Mouse (Mus musculus): ENCODE data around the gene Stat6. TPM values are rescaled to one million over a fixed set of nuclear protein-coding genes. Genes with fewer than 3 reads are reported as not detected.
A peak's percentile ranks its signal among the peaks of the same experiment; 100 is the strongest.

Gene Stat6
- polyA plus RNA-seq, 1 experiment from 2014 or later = 6.8 TPM

- H3K9me3 ChIP-seq (ENCODE audit: control insufficient read depth, low read length) = no peaks in the 10 kb centered on the region
- H3K27me3 ChIP-seq (ENCODE audit: control insufficient read depth, insufficient read depth, low read length) = peaks cover 73% of the 10 kb centered on the region
- peak overlapping the region; percentile 12 for H3K4me3 ChIP-seq (ENCODE audit: low read depth, low read length)
- 13% methylated on average over 16 of the region's 16 CpGs for WGBS
- H3K4me1 ChIP-seq (ENCODE audit: control insufficient read depth, insufficient read depth, low read length) = peaks cover 27% of the 10 kb centered on the region
- no peak for DNase-seq (ENCODE audit: low spot score)
- no peak overlapping the region for H3K9ac ChIP-seq (ENCODE audit: low read length)
- no peaks in the 10 kb centered on the region for H3K36me3 ChIP-seq (ENCODE audit: control insufficient read depth, insufficient read depth, low read length)
- ATAC-seq (ENCODE audit: insufficient read depth, low FRiP score, low TSS enrichment) = no peak
- no peak overlapping the region; the same call in 1 of the 2 replicates for H3K4me2 ChIP-seq (ENCODE audit: low read depth)
- no peak overlapping the region for H3K27ac ChIP-seq (ENCODE audit: low read depth, low read length)
Measured at GRCm38 (mm10) chr10:127664166-127664565, 21.4 kb downstream of the Stat6 start.

- Histone ChIP-seq H3K9ac (ENCODE audit: low read length) (no peak overlapping the region), H3K4me1 (ENCODE audit: control insufficient read depth, insufficient read depth, low read length) (peaks cover 27% of the 10 kb centered on the region), H3K4me2 (ENCODE audit: low read depth) (peak overlapping the region; percentile 81; the same call in 1 of the 2 replicates), H3K4me3 (ENCODE audit: low read depth, low read length) (0 out of 2 replicates have a peak overlapping the region, but pooled peaks have one; percentile 62), H3K9me3 (ENCODE audit: control insufficient read depth, low read length) (no peaks in the 10 kb centered on the region), H3K27me3 (ENCODE audit: control insufficient read depth, insufficient read depth, low read length) (peaks cover 73% of the 10 kb centered on the region), H3K36me3 (ENCODE audit: control insufficient read depth, insufficient read depth, low read length) (no peaks in the 10 kb centered on the region), H3K27ac (ENCODE audit: low read depth, low read length) (no peak overlapping the region)
- 7% methylated on average over 13 of the region's 13 CpGs for WGBS
- DNase-seq (ENCODE audit: low spot score) (no peak), ATAC-seq (ENCODE audit: insufficient read depth, low FRiP score, low TSS enrichment) (no peak)
Measured at GRCm38 (mm10) chr10:127664891-127665290, 22.1 kb downstream of the Stat6 start.

- WGBS = 2% methylated on average over 14 of the region's 14 CpGs
- Histone ChIP-seq H3K4me2 (ENCODE audit: low read depth) (peak overlapping the region; percentile 81), H3K36me3 (ENCODE audit: control insufficient read depth, insufficient read depth, low read length) (no peaks in the 10 kb centered on the region), H3K4me3 (ENCODE audit: low read depth, low read length) (peak overlapping the region; percentile 62), H3K9ac (ENCODE audit: low read length) (peak overlapping the region; percentile 58), H3K27me3 (ENCODE audit: control insufficient read depth, insufficient read depth, low read length) (peaks cover 71% of the 10 kb centered on the region), H3K4me1 (ENCODE audit: control insufficient read depth, insufficient read depth, low read length) (peaks cover 27% of the 10 kb centered on the region), H3K27ac (ENCODE audit: low read depth, low read length) (no peak overlapping the region), H3K9me3 (ENCODE audit: control insufficient read depth, low read length) (no peaks in the 10 kb centered on the region)
- no peak for ATAC-seq (ENCODE audit: insufficient read depth, low FRiP score, low TSS enrichment)
- peak; percentile 41 for DNase-seq (ENCODE audit: low spot score)
Measured at GRCm38 (mm10) chr10:127665366-127666181, 22.8 kb downstream of the Stat6 start.

GRCm38 (mm10) chr10:127666501-127667268, 23.9 kb downstream of the Stat6 start, which contains the start of gene Nemp1:
Gene Nemp1, plus strand, starts transcription at chr10:127666901.
- peak within 1 kb of the TSS; percentile 81 for H3K4me2 ChIP-seq (ENCODE audit: low read depth)
- H3K36me3 ChIP-seq (ENCODE audit: control insufficient read depth, insufficient read depth, low read length) = no peaks in the 10 kb centered on the region
- under 1% methylated on average over 59 of the region's 73 CpGs for WGBS
- peak within 1 kb of the TSS; percentile 88 for H3K27ac ChIP-seq (ENCODE audit: low read depth, low read length)
- H3K4me1 ChIP-seq (ENCODE audit: control insufficient read depth, insufficient read depth, low read length) = peaks cover 26% of the 10 kb centered on the region
- H3K4me3 ChIP-seq (ENCODE audit: low read depth, low read length) = peak within 1 kb of the TSS; percentile 62
- peak; percentile 48; the same call in 1 of the 2 replicates for ATAC-seq (ENCODE audit: insufficient read depth, low FRiP score, low TSS enrichment)
- peak; percentile 71 for DNase-seq (ENCODE audit: low spot score)
- H3K9ac ChIP-seq (ENCODE audit: low read length) = peak within 1 kb of the TSS; percentile 64
- H3K9me3 ChIP-seq (ENCODE audit: control insufficient read depth, low read length) = no peaks in the 10 kb centered on the region
- peaks cover 61% of the 10 kb centered on the region for H3K27me3 ChIP-seq (ENCODE audit: control insufficient read depth, insufficient read depth, low read length)

- peak overlapping the region; percentile 81 for H3K4me2 ChIP-seq (ENCODE audit: low read depth)
- peak overlapping the region; percentile 64 for H3K9ac ChIP-seq (ENCODE audit: low read length)
- DNase-seq (ENCODE audit: low spot score) = peak; percentile 81
- H3K9me3 ChIP-seq (ENCODE audit: control insufficient read depth, low read length) = no peaks in the 10 kb centered on the region
- peaks cover 24% of the 10 kb centered on the region for H3K4me1 ChIP-seq (ENCODE audit: control insufficient read depth, insufficient read depth, low read length)
- no peaks in the 10 kb centered on the region for H3K36me3 ChIP-seq (ENCODE audit: control insufficient read depth, insufficient read depth, low read length)
- peak overlapping the region; percentile 62 for H3K4me3 ChIP-seq (ENCODE audit: low read depth, low read length)
- ATAC-seq (ENCODE audit: insufficient read depth, low FRiP score, low TSS enrichment) = peak; percentile 39; the same call in 1 of the 2 replicates
- 2% methylated on average over 35 of the region's 35 CpGs for WGBS
- peaks cover 53% of the 10 kb centered on the region for H3K27me3 ChIP-seq (ENCODE audit: control insufficient read depth, insufficient read depth, low read length)
- H3K27ac ChIP-seq (ENCODE audit: low read depth, low read length) = peak overlapping the region; percentile 88
Measured at GRCm38 (mm10) chr10:127667269-127668092, 24.7 kb downstream of the Stat6 start.

GRCm38 (mm10) chr10:127668093-127669050, 25.6 kb downstream of the Stat6 start, which contains the start of gene Nab2:
Gene Nab2, minus strand, starts transcription at chr10:127668568.
- Histone ChIP-seq H3K9me3 (ENCODE audit: control insufficient read depth, low read length) (no peaks in the 10 kb centered on the region), H3K27me3 (ENCODE audit: control insufficient read depth, insufficient read depth, low read length) (peaks cover 44% of the 10 kb centered on the region), H3K4me3 (ENCODE audit: low read depth, low read length) (peak within 1 kb of the TSS; percentile 62), H3K9ac (ENCODE audit: low read length) (peak within 1 kb of the TSS; percentile 64), H3K4me1 (ENCODE audit: control insufficient read depth, insufficient read depth, low read length) (peaks cover 19% of the 10 kb centered on the region; the same call in 1 of the 2 replicates), H3K36me3 (ENCODE audit: control insufficient read depth, insufficient read depth, low read length) (no peaks in the 10 kb centered on the region), H3K4me2 (ENCODE audit: low read depth) (peak within 1 kb of the TSS; percentile 81), H3K27ac (ENCODE audit: low read depth, low read length) (peak within 1 kb of the TSS; percentile 88)
- 3% methylated on average over 38 of the region's 40 CpGs for WGBS
- ATAC-seq (ENCODE audit: insufficient read depth, low FRiP score, low TSS enrichment) = 0 out of 2 replicates have a peak, but pooled peaks have one; percentile 22
- peak; percentile 66 for DNase-seq (ENCODE audit: low spot score)

- H3K4me3 ChIP-seq (ENCODE audit: low read depth, low read length) = no peak overlapping the region
- H3K4me1 ChIP-seq (ENCODE audit: control insufficient read depth, insufficient read depth, low read length) = peaks cover 16% of the 10 kb centered on the region; the same call in 1 of the 2 replicates
- H3K36me3 ChIP-seq (ENCODE audit: control insufficient read depth, insufficient read depth, low read length) = no peaks in the 10 kb centered on the region
- ATAC-seq (ENCODE audit: insufficient read depth, low FRiP score, low TSS enrichment) (no peak), DNase-seq (ENCODE audit: low spot score) (no peak)
- no peak overlapping the region for H3K27ac ChIP-seq (ENCODE audit: low read depth, low read length)
- H3K9ac ChIP-seq (ENCODE audit: low read length) = no peak overlapping the region
- no peak overlapping the region for H3K4me2 ChIP-seq (ENCODE audit: low read depth)
- H3K27me3 ChIP-seq (ENCODE audit: control insufficient read depth, insufficient read depth, low read length) = peaks cover 36% of the 10 kb centered on the region
- no peaks in the 10 kb centered on the region for H3K9me3 ChIP-seq (ENCODE audit: control insufficient read depth, low read length)
- WGBS = 25% methylated on average over 7 of the region's 7 CpGs
Measured at GRCm38 (mm10) chr10:127669170-127669569, 26.4 kb downstream of the Stat6 start.
